Mouse (Mus musculus): ENCODE measurements around the gene Phex.

Phex gene

DNA sequence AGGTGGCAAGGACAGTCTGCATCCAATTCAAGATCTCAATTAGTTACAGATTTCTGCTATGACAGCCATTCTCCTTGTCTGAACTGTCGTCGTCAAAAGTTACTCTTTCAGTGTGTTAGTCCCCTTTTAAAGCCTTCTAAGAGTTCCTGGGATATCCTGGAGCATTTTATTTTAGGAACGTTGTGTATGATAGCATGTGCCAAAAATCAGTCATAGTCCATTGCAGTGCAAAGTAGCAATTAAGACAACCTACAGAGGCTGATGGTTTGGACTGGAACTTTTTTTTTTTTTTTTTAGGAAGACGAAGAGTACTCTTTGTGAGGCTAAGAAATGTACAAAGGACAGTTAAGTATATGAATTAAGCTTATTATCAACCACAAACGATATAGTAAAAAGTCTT is at the start of gene Phex:
Gene Phex, minus strand, starts transcription at position 101 of the 400 bp plus-strand sequence.
- DNase-seq (ENCODE audit: low read depth, low spot score): no peak

DNA sequence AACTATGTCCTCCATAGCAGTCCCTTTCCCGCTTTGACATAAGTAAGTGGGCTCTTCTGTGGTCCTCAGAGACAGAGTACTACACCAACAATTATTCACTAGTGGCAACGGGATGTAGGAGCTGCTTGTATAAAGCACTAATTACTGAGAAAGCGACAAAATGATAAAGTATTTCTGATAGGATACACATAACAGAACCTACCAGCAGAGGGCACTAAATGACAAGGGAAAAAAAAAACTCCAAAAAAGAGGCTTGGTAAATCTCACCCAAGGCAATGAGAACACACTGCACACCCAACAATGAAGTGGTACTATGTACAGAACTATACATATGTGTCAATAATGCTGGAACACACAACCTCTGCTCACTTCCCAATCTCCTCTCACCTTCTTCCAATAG is 47.6 kb upstream of the Phex start:
- DNase-seq (ENCODE audit: low read depth, low spot score): no peak

DNA sequence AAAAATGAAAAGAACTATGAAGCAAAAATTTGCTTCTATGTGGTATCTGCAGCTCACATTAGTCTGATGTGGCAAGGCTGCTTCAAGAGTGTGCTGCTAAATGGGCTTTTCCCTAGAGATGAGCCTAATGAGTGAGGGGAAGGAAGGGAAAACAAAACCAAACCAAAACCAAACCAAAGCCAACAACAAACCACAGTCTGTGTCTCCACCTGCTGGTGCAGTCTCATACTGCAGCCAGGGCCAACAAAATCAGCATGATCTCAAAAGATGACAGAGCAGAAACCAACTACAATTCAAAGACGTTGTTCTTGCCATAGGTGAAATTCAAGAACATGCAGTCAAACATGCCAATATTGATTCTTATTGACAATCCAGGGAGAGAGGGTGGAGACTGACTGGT is 39.3 kb upstream of the Phex start:
- no peak for DNase-seq (ENCODE audit: low read depth, low spot score)

DNA sequence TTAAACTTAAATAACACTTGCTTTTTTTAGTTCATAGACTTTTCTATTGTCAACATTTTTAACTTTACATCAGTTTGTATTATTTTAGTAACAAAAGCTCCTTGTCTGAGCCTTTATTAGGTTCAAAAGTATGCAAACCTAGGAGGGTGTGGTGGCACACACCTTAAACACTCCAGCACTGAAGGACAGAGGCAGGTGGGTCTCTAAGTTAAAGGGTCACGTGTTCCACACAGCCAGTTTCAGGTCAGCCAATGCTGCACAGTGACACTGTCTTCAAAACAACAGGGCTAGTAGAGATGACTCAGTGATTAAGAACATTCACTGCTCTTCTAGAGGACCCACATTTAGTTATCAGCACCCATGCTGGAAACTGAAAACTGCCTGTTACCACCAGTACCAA is 33.9 kb upstream of the Phex start:
- no peak for DNase-seq (ENCODE audit: low read depth, low spot score)

DNA sequence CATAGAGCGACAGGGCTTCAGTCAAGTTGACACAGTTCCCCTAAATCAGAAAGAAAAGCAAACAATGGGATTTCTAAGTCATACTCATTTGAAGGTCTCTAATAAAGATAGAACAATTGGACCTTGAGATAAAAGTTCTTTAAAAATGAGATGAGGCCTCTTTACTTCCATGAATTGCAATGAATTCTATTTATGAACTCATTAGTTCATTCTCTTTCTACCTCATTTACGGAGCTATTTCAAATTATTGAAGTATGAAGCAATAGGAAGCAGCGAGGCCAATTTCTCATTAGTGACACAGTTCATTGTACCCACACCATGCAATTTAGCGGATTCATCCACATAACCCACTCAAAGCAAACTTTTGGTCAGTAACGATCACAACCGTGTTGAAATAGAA is 32.3 kb upstream of the Phex start:
- DNase-seq (ENCODE audit: low read depth, low spot score): no peak

- no peak for DNase-seq (ENCODE audit: low read depth, low spot score)
Measured at GRCm38 (mm10) chrX:157434768-157435167, 19.7 kb upstream of the Phex start.

DNA sequence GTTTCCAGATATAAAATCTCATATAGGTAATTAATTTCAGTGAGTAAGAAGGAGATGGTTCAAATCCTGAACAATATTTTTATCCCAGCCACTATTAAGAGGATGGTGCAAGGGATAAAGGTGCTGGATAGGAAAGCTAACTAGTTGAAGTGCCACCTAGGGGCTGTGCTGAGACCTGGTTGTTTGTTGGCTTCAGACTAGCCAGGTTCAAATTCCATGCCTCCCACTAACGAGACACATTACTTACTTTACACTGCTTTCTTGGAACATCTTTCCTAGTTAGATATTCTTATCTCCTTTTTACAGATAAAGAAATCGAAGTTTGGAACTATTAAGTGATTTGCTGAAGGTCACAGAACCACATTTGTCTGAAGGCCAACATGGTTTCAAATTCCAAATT is 4.3 kb upstream of the Phex start:
- DNase-seq (ENCODE audit: low read depth, low spot score): no peak

- DNase-seq (ENCODE audit: low read depth, low spot score): no peak
Measured at GRCm38 (mm10) chrX:157404919-157405318, 10.2 kb downstream of the Phex start.

- DNase-seq (ENCODE audit: low read depth, low spot score): peak; percentile 32
Measured at GRCm38 (mm10) chrX:157391241-157391640, 23.9 kb downstream of the Phex start.

DNA sequence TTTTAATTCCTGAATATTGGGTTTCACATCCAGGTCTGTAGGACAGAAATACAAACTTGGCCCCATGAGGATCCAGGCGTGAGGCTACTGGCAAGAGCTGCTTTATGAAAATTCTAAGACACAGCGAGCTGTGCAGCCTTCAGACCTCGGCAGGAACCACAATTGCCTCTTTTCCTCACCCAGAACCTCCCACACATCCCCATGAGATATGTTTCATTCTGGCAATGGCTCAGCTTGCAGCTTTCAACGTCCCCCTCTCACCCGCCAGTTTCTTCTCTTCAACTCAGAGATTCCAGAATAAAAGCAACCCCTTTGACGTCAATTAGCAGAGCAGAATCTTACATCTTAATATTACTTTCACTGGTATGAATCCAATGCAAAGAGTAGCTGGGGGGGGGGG is 25.0 kb downstream of the Phex start:
- peak; percentile 29 for DNase-seq (ENCODE audit: low read depth, low spot score)

GRCm38 (mm10) chrX:157388419-157388818 is 26.7 kb downstream of the Phex start:
- DNase-seq (ENCODE audit: low read depth, low spot score): no peak

GRCm38 (mm10) chrX:157387025-157387424 is 28.1 kb downstream of the Phex start:
- no peak for DNase-seq (ENCODE audit: low read depth, low spot score)

DNA sequence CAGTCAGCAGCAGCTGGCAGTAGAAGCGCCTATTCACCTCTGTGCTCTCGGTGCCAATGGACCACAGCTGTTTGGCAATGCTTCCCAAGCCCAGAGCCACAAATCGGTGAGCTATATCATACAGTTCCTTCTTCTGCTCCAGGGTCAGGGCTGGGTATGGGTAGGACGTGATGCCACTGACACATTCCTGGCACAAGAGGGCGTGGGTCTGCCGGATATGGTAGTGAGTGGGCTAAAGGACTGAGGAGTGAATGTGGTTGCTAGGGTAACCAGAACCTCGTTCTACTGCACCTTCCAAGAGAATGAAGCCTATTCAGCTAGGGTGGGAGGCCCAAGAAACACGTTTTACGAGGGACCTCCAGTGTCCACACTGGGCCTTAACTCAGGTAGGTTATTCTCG is 36.3 kb downstream of the Phex start:
- DNase-seq (ENCODE audit: low read depth, low spot score): no peak

- DNase-seq (ENCODE audit: low read depth, low spot score): no peak
Measured at GRCm38 (mm10) chrX:157377456-157377855, 37.7 kb downstream of the Phex start.

- DNase-seq (ENCODE audit: low read depth, low spot score): no peak
Measured at GRCm38 (mm10) chrX:157373873-157374272, 41.2 kb downstream of the Phex start.

DNA sequence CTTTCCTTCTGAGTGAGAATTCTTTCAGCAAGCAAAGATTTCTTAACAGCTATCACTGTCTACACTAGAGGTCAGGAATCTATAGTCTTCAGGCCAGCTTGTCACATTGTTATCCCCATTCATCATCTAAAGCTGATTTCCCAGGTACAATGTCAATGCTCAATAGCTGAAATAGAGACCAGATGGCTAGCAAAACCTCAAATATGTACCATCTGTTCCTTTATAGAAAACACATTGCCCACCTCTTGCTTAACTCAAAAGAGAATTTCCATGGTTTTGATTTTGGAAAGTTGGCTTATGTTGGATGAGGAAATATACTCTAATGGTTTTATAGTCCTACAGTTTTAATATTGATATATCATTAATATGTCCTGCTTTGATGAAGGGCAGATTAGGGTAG is 45.9 kb downstream of the Phex start:
- no peak for DNase-seq (ENCODE audit: low read depth, low spot score)

GRCm38 (mm10) chrX:157355521-157355920 is 59.6 kb downstream of the Phex start:
- DNase-seq (ENCODE audit: low read depth, low spot score): no peak

- DNase-seq (ENCODE audit: low read depth, low spot score): no peak
Measured at GRCm38 (mm10) chrX:157346201-157346600, 68.9 kb downstream of the Phex start.

- no peak for DNase-seq (ENCODE audit: low read depth, low spot score)
Measured at GRCm38 (mm10) chrX:157334726-157335125, 80.4 kb downstream of the Phex start.

DNA sequence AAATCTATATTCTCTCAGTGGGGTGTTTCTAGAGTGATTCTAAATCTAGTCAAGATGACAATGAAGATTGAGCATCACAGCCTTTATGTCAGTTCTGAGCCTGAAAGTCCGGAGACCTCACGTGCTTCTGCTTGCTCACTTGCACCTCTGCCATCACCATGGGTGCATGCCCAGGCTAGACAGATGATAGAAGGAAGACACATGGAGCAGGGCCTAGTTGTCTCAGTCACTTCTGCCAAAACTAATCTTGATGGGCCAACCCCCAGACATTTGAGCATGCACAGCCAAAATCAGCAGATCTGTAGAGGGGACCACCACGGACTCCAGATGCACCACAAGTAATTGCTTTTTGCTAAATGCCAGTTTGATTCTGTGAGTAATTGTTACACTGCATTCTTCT is 85.3 kb downstream of the Phex start:
- no peak for DNase-seq (ENCODE audit: low read depth, low spot score)

- DNase-seq (ENCODE audit: low read depth, low spot score): no peak
Measured at GRCm38 (mm10) chrX:157328396-157328795, 86.7 kb downstream of the Phex start.

- no peak for DNase-seq (ENCODE audit: low read depth, low spot score)
Measured at GRCm38 (mm10) chrX:157327756-157328155, 87.4 kb downstream of the Phex start.

GRCm38 (mm10) chrX:157324396-157324795 is 90.7 kb downstream of the Phex start:
- DNase-seq (ENCODE audit: low read depth, low spot score): no peak

DNA sequence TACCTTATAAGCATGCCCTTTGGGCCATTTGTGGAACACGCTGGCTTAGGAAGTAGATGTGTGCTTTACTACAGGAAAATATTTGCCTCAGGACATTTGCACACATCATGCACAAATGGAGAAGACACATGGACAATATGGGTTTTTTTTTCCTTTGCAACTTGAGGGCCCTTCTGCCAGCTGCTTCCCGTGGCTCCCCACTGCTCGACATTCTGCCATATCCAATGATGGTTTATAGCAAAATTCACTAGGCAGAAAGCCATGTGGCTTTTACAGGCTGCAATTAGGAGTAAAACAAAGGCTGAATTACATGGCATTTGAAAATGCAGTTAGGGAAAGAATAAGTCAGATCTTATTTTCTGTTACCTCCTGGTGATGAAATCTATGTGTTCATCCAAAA is 104.8 kb downstream of the Phex start:
- no peak for DNase-seq (ENCODE audit: low read depth, low spot score)

DNA sequence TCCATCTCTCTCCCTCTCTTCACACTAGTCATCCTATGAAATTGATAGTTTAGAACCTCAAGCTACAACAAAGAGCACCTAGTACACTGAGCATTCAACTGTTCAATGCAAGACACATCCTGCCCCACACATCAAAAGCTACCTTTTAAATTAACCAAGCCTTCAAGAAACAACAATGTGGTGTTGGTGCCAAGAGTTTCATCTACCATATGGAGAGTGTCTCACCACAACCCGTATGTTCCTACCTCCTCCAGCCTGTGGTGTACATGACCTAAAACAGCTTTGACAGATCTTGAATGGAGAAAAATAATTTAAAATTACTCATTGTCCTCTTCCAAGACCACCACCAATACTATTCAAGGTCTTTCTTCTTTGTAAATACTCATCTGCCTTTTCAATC is 106.9 kb downstream of the Phex start:
- DNase-seq (ENCODE audit: low read depth, low spot score): no peak
